Mouse (Mus musculus): ENCODE measurements around the gene Rcn3.
"Not testable (repeated sequence)": the region's sequence is repeated elsewhere in the genome, so short reads cannot be mapped to it uniquely, and the experiment has no call there.

The Rcn3 gene

GRCm38 (mm10) chr7:45124224-45125143, 32.5 kb upstream of the Rcn3 start, which contains the start of gene Rps11:
Gene Rps11, minus strand, starts transcription at chr7:45124439.
- peak; percentile 99 for DNase-seq (ENCODE audit: low read depth, low spot score)

- no peak for DNase-seq (ENCODE audit: low read depth, low spot score)
Observed at GRCm38 (mm10) chr7:45123186-45123570, 31.2 kb upstream of the Rcn3 start.

GRCm38 (mm10) chr7:45122561-45123185, 30.7 kb upstream of the Rcn3 start:
- DNase-seq (ENCODE audit: low read depth, low spot score) = no peak

GRCm38 (mm10) chr7:45121966-45122365, 29.9 kb upstream of the Rcn3 start:
- no peak for DNase-seq (ENCODE audit: low read depth, low spot score)

- DNase-seq (ENCODE audit: low read depth, low spot score) = no peak
Observed at GRCm38 (mm10) chr7:45121404-45121803, 29.4 kb upstream of the Rcn3 start.

GRCm38 (mm10) chr7:45119780-45120709, 28.0 kb upstream of the Rcn3 start:
- no peak for DNase-seq (ENCODE audit: low read depth, low spot score)

- DNase-seq (ENCODE audit: low read depth, low spot score) = no peak
Observed at GRCm38 (mm10) chr7:45118336-45118735, 26.3 kb upstream of the Rcn3 start.

GRCm38 (mm10) chr7:45117566-45117965, 25.5 kb upstream of the Rcn3 start:
- DNase-seq (ENCODE audit: low read depth, low spot score) = no peak

GRCm38 (mm10) chr7:45113476-45113875, 21.5 kb upstream of the Rcn3 start:
- DNase-seq (ENCODE audit: low read depth, low spot score) = no peak

GRCm38 (mm10) chr7:45112529-45112928, 20.5 kb upstream of the Rcn3 start:
- no peak for DNase-seq (ENCODE audit: low read depth, low spot score)

- DNase-seq (ENCODE audit: low read depth, low spot score) = no peak
Observed at GRCm38 (mm10) chr7:45111940-45112339, 19.9 kb upstream of the Rcn3 start.

GRCm38 (mm10) chr7:45110089-45110488, 18.1 kb upstream of the Rcn3 start:
- DNase-seq (ENCODE audit: low read depth, low spot score) = not testable (repeated sequence)

GRCm38 (mm10) chr7:45107052-45107645, 15.1 kb upstream of the Rcn3 start:
- no peak for DNase-seq (ENCODE audit: low read depth, low spot score)

GRCm38 (mm10) chr7:45106441-45106840, 14.4 kb upstream of the Rcn3 start:
- no peak for DNase-seq (ENCODE audit: low read depth, low spot score)

- DNase-seq (ENCODE audit: low read depth, low spot score) = no peak
Observed at GRCm38 (mm10) chr7:45105491-45105890, 13.5 kb upstream of the Rcn3 start.

- DNase-seq (ENCODE audit: low read depth, low spot score) = no peak
Observed at GRCm38 (mm10) chr7:45104941-45105340, 12.9 kb upstream of the Rcn3 start.

- DNase-seq (ENCODE audit: low read depth, low spot score) = no peak
Observed at GRCm38 (mm10) chr7:45103652-45104180, 11.7 kb upstream of the Rcn3 start, which contains the start of gene Fcgrt. Gene Fcgrt, minus strand, starts transcription at chr7:45103851.

- no peak for DNase-seq (ENCODE audit: low read depth, low spot score)
Observed at GRCm38 (mm10) chr7:45102940-45103585, 11.0 kb upstream of the Rcn3 start.

- DNase-seq (ENCODE audit: low read depth, low spot score) = no peak
Observed at GRCm38 (mm10) chr7:45102441-45102840, 10.4 kb upstream of the Rcn3 start.

GRCm38 (mm10) chr7:45100046-45100445, 8.0 kb upstream of the Rcn3 start:
- DNase-seq (ENCODE audit: low read depth, low spot score) = no peak

Measured in brain, embryonic 18.5 days (tissue).